Mouse (Mus musculus) ZHBTc4 (cell line): ENCODE results near the gene Ccdc187.
A peak's percentile ranks its signal among the peaks of the same experiment; 100 is the strongest.

Experiments
- DNase-seq: peaks from one replicate; pipeline ENCODE4 v3.0.0-alpha.2; 2011; ENCODE audit warnings: low read depth, low spot score

Gene Ccdc187

GRCm38 (mm10) chr2:26294457-26294856, at the start of gene Ccdc187:
Ccdc187 (minus strand) TSS chr2:26294557.
- no peak for DNase-seq

GRCm38 (mm10) chr2:26342609-26343490, 48.5 kb upstream of the Ccdc187 start:
- DNase-seq, result peak; percentile 81

- peak; percentile 27 for DNase-seq
Measured at GRCm38 (mm10) chr2:26342044-26342443, 47.7 kb upstream of the Ccdc187 start.

- DNase-seq, result no peak
Measured at GRCm38 (mm10) chr2:26341510-26341981, 47.2 kb upstream of the Ccdc187 start.

- DNase-seq, result no peak
Measured at GRCm38 (mm10) chr2:26339204-26339551, 44.8 kb upstream of the Ccdc187 start.

GRCm38 (mm10) chr2:26338302-26339203, 44.2 kb upstream of the Ccdc187 start:
- no peak for DNase-seq

GRCm38 (mm10) chr2:26330702-26331101, 36.3 kb upstream of the Ccdc187 start:
- DNase-seq, result no peak

- DNase-seq, result no peak
Measured at GRCm38 (mm10) chr2:26330056-26330468, 35.7 kb upstream of the Ccdc187 start.

GRCm38 (mm10) chr2:26329402-26329801, 35.0 kb upstream of the Ccdc187 start:
- DNase-seq, result peak; percentile 74

- DNase-seq, result peak; percentile 72
Measured at GRCm38 (mm10) chr2:26327852-26328251, 33.5 kb upstream of the Ccdc187 start.

- peak; percentile 91 for DNase-seq
Measured at GRCm38 (mm10) chr2:26325386-26326181, 31.2 kb upstream of the Ccdc187 start.

- peak; percentile 67 for DNase-seq
Measured at GRCm38 (mm10) chr2:26324917-26325316, 30.6 kb upstream of the Ccdc187 start.

- no peak for DNase-seq
Measured at GRCm38 (mm10) chr2:26323589-26324325, 29.4 kb upstream of the Ccdc187 start.

- DNase-seq, result no peak
Measured at GRCm38 (mm10) chr2:26320245-26321185, 26.2 kb upstream of the Ccdc187 start.

GRCm38 (mm10) chr2:26319519-26320244, 25.3 kb upstream of the Ccdc187 start:
- DNase-seq, result no peak

- no peak for DNase-seq
Measured at GRCm38 (mm10) chr2:26319109-26319508, 24.8 kb upstream of the Ccdc187 start.

GRCm38 (mm10) chr2:26317991-26318672, 23.8 kb upstream of the Ccdc187 start:
- DNase-seq, result no peak

- DNase-seq, result no peak
Measured at GRCm38 (mm10) chr2:26317371-26317770, 23.0 kb upstream of the Ccdc187 start.
